Mouse (Mus musculus) heart, embryonic 16.5 days (tissue): ENCODE measurements around the gene Gm17535. TPM values are rescaled to one million over a fixed set of nuclear protein-coding genes. Genes with fewer than 3 reads are reported as not detected.
"Not testable (repeated sequence)": the region's sequence is repeated elsewhere in the genome, so short reads cannot be mapped to it uniquely, and the experiment has no call there.

Experiments
- ATAC-seq: fragments of 200-750 bp; cut with Nextera tagmentation; replicated peaks from 2 replicates; pipeline ENCODE4 v1.8.0; 2017; ENCODE audit warnings: moderate number of reproducible peaks; ENCODE audit not compliant: insufficient read depth, low FRiP score; ENCODE audit errors: extremely low read depth
- H3K27ac ChIP-seq: fragments of 300-500 bp; sonication (generic); 2 replicates; pipeline ENCODE4 v1.5.1; 2014; ENCODE audit warnings: mild to moderate bottlenecking, low read length, control low read depth, moderate library complexity
- H3K27me3 ChIP-seq: fragments of 300-500 bp; sonication (generic); 2 replicates; pipeline ENCODE4 v1.6.1; 2014; ENCODE audit warnings: low read length, mixed read lengths; ENCODE audit not compliant: control insufficient read depth, insufficient read depth
- H3K36me3 ChIP-seq: fragments of 300-500 bp; sonication (generic); 2 replicates; pipeline ENCODE4 v1.6.1; 2014; ENCODE audit not compliant: control insufficient read depth, insufficient read depth
- H3K4me1 ChIP-seq: fragments of 300-500 bp; sonication (generic); 2 replicates; pipeline ENCODE4 v1.6.1; 2014; ENCODE audit warnings: low read length, mixed read lengths; ENCODE audit not compliant: control insufficient read depth, insufficient read depth
- H3K4me2 ChIP-seq: fragments of 300-500 bp; sonication (generic); 2 replicates; pipeline ENCODE4 v1.6.1; 2014; ENCODE audit warnings: low read depth, mild to moderate bottlenecking, control low read depth, low read length
- H3K4me3 ChIP-seq: fragments of 300-500 bp; sonication (generic); 2 replicates; pipeline ENCODE4 v1.5.1; 2014; ENCODE audit warnings: mild to moderate bottlenecking, control low read depth, low read length
- H3K9ac ChIP-seq: fragments of 300-500 bp; sonication (generic); 2 replicates; pipeline ENCODE4 v1.6.1; 2014; ENCODE audit warnings: low read length, control low read depth
- H3K9me3 ChIP-seq: fragments of 300-500 bp; sonication (generic); replicated peaks from 2 replicates; pipeline ENCODE4 v1.6.1; 2016; ENCODE audit warnings: low read length; ENCODE audit not compliant: control insufficient read depth
- WGBS: fragments of 180-500 bp; shearing (Covaris S2); extraction: QIAGEN DNeasy Blood & Tissue Kit; methylation state at CpG from one replicate; pipeline ENCODE4 v1.1.7; 2014; 5-methylcytosine and 5-hydroxymethylcytosine counted together
- polyA plus RNA-seq: library from polyadenylated mRNA; unstranded; fragments of >200 nt; fragmentation: Nextera tagmentation; extraction: Ambion mirVana; gene quantifications from 2 replicates; pipeline ENCODE4 v1.2.1, GENCODE M21; 2015

The Gm17535 gene
- polyA plus RNA-seq = not detected in 2 replicates

DNA sequence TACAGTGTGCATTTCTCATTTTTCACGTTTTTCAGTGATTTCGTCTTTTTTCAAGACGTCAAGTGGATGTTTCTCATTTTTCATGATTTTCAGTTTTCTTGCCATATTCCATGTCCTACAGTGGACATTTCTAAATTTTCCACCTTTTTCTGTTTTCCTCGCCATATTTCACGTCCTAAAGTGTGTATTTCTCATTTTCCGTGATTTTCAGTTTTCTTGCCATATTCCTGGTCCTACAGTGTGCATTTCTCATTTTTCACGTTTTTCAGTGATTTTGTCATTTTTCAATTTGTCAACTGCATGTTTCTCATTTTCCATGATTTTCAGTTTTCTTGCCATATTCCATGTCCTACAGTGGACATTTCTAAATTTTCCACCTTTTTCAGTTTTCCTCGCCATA is at the start of gene Gm17535:
Gene Gm17535, plus strand, starts transcription at position 301 of the 400 bp plus-strand sequence.
- not testable (repeated sequence) for H3K36me3 ChIP-seq, ATAC-seq
- WGBS = no CpG with 5 or more reads among the region's 8 CpGs

DNA sequence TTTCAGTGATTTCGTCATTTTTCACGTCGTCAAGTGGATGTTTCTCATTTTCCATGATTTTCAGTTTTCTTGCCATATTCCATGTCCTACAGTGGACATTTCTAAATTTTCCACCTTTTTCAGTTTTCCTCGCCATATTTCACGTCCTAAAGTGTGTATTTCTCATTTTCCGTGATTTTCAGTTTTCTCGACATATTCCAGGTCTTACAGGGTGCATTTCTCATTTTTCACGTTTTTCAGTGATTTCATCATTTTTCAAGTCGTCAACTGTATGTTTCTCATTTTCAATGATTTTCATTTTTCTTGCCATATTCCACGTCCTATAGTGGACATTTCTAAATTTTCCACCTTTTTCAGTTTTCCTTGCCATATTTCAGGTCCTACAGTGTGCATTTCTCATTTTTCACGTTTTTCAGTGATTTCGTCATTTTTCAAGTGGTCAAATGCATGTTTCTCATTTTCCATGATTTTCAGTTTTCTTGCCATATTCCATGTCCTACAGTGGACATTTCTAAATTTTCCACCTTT is 33.9 kb upstream of the Gm17535 start, which contains the start of gene Gm10722:
Gene Gm10722, plus strand, starts transcription at position 478 of the 528 bp plus-strand sequence.
- not testable (repeated sequence) for H3K27ac ChIP-seq, H3K36me3 ChIP-seq, ATAC-seq, H3K4me3 ChIP-seq, H3K9me3 ChIP-seq, H3K27me3 ChIP-seq, H3K4me2 ChIP-seq, H3K4me1 ChIP-seq, H3K9ac ChIP-seq
- WGBS = 62% methylated on average over 12 of the region's 12 CpGs

More for the DNA sequence above, at the start of gene Gm17535:
- not testable (repeated sequence) for H3K9me3 ChIP-seq, H3K4me2 ChIP-seq, H3K27me3 ChIP-seq, H3K4me1 ChIP-seq, H3K9ac ChIP-seq, H3K4me3 ChIP-seq, H3K27ac ChIP-seq

DNA sequence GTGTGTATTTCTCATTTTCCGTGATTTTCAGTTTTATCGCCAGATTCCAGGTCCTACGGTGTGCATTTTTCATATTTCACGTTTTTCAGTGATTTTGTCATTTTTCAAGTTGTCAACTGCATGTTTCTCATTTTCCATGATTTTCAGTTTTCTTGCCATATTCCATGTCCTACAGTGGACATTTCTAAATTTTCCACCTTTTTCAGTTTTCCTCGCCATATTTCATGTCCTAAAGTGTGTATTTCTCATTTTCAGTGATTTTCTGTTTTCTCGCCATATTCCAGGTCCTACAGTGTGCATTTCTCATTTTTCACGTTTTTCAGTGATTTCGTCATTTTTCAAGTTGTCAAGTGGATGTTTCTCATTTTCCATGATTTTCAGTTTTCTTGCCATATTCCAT is 33.4 kb upstream of the Gm17535 start:
- not testable (repeated sequence) for H3K9me3 ChIP-seq, H3K4me3 ChIP-seq, H3K4me1 ChIP-seq, H3K9ac ChIP-seq, H3K36me3 ChIP-seq, H3K27ac ChIP-seq, H3K4me2 ChIP-seq, H3K27me3 ChIP-seq, ATAC-seq
- WGBS = 61% methylated on average over 8 of the region's 8 CpGs

DNA sequence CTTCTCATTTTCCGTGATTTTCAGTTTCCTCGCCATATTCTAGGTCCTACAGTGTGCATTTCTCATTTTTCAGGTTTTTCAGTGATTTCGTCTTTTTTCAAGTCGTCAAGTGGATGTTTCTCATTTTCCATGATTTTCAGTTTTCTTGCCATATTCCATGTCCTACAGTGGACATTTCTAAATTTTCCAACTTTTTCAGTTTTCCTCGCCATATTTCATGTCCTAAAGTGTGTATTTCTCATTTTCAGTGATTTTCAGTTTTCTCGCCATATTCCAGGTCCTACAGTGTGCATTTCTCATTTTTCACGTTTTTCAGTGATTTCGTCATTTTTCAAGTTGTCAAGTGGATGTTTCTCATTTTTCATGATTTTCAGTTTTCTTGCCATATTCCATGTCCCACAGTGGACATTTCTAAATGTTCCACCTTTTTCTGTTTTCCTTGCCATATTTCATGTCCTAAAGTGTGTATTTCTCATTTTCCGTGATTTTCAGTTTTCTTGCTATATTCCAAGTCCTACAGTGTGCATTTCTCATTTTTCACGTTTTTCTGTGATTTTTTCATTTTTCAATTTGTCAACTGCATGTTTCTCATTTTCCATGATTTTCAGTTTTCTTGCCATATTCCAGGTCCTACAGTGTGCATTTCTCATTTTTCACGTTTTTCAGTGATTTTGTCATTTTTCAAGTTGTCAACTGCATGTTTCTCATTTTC is 32.3 kb upstream of the Gm17535 start:
- H3K4me3 ChIP-seq, H3K4me2 ChIP-seq, H3K27ac ChIP-seq, H3K27me3 ChIP-seq, H3K9ac ChIP-seq, H3K36me3 ChIP-seq, H3K4me1 ChIP-seq, H3K9me3 ChIP-seq: not testable (repeated sequence)
- ATAC-seq = peak; percentile 78
- 55% methylated on average over 8 of the region's 11 CpGs for WGBS

DNA sequence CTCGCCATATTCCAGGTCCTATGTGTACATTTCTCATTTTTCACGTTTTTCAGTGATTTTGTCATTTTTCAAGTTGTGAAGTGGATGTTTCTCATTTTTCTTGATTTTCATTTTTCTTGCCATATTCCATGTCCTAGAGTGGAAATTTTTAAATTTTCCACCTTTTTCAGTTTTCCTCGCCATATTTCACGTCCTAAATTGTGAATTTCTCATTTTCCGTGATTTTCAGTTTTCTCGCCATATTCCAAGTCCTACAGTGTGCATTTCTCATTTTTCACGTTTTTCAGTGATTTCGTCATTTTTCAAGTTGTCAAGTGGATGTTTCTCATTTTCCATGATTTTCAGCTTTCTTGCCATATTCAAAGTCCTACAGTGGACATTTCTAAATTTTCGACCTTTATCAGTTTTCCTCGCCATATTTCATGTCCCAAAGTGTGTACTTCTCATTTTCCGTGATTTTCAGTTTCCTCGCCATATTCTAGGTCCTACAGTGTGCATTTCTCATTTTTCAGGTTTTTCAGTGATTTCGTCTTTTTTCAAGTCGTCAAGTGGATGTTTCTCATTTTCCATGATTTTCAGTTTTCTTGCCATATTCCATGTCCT is 31.5 kb upstream of the Gm17535 start, which contains the start of gene Gm11168:
Gene Gm11168, plus strand, starts transcription at position 553 of the 603 bp plus-strand sequence.
- not testable (repeated sequence) for H3K27me3 ChIP-seq, H3K9me3 ChIP-seq, H3K27ac ChIP-seq, H3K9ac ChIP-seq, H3K36me3 ChIP-seq, H3K4me3 ChIP-seq, H3K4me1 ChIP-seq, ATAC-seq, H3K4me2 ChIP-seq
- 59% methylated on average over 6 of the region's 14 CpGs for WGBS

DNA sequence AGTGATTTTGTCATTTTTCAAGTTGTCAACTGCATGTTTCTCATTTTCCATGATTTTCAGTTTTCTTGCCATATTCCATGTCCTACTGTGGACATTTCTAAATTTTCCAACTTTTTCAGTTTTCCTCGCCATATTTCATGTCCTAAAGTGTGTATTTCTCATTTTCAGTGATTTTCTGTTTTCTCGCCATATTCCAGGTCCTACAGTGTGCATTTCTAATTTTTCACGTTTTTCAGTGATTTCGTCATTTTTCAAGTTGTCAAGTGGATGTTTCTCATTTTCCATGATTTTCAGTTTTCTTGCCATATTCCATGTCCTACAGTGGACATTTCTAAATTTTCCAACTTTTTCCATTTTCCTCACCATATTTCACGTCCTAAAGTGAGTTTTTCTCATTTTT is 28.2 kb upstream of the Gm17535 start:
- not testable (repeated sequence) for H3K4me2 ChIP-seq, H3K4me3 ChIP-seq, H3K9me3 ChIP-seq, ATAC-seq, H3K36me3 ChIP-seq, H3K4me1 ChIP-seq, H3K9ac ChIP-seq, H3K27ac ChIP-seq, H3K27me3 ChIP-seq
- 79% methylated on average over 1 of the region's 5 CpGs for WGBS

DNA sequence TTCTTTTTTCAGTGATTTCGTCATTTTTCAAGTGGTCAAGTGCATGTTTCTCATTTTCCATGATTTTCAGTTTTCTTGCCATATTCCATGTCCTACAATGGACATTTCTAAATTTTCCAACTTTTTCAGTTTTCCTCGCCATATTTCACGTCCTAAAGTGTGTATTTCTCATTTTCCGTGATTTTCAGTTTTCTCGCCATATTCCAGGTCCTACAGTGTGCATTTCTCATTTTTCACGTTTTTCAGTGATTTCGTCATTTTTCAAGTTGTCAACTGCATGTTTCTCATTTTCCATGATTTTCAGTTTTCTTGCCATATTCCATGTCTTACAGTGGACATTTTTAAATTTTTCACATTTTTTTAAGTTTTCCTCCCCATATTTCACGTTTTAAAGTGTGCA is 27.8 kb upstream of the Gm17535 start:
- not testable (repeated sequence) for H3K9ac ChIP-seq, H3K4me3 ChIP-seq, H3K4me2 ChIP-seq, H3K4me1 ChIP-seq, H3K27ac ChIP-seq, H3K27me3 ChIP-seq, H3K36me3 ChIP-seq, H3K9me3 ChIP-seq
- ATAC-seq = peak; percentile 53
- WGBS = 72% methylated on average over 8 of the region's 8 CpGs

DNA sequence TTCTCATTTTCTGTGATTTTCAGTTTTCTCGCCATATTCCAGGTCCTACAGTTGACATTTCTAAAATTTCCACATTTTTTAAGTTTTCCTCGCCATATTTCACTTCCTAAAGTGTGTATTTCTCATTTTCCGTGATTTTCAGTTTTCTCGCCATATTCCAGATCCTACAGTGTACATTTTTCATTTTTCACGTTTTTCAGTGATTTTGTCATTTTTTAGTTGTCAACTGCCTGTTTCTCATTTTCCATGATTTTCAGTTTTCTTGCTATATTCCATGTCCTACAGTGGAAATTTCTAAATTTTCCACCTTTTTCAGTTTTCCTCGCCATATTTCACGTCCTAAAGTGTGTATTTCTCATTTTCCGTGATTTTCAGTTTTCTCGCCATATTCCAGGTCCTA is 27.1 kb upstream of the Gm17535 start:
- WGBS = 71% methylated on average over 6 of the region's 9 CpGs
- not testable (repeated sequence) for H3K36me3 ChIP-seq, H3K9ac ChIP-seq, ATAC-seq, H3K4me3 ChIP-seq, H3K9me3 ChIP-seq, H3K27ac ChIP-seq, H3K4me1 ChIP-seq, H3K27me3 ChIP-seq, H3K4me2 ChIP-seq

DNA sequence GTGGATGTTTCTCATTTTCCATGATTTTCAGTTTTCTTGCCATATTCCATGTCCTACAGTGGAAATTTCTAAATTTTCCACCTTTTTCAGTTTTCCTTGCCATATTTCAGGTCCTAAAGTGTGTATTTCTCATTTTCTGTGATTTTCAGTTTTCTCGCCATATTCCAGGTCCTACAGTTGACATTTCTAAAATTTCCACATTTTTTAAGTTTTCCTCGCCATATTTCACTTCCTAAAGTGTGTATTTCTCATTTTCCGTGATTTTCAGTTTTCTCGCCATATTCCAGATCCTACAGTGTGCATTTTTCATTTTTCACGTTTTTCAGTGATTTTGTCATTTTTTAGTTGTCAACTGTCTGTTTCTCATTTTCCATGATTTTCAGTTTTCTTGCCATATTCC is 25.1 kb upstream of the Gm17535 start:
- no CpG with 5 or more reads among the region's 5 CpGs for WGBS
- not testable (repeated sequence) for H3K4me3 ChIP-seq, H3K36me3 ChIP-seq, H3K9me3 ChIP-seq, H3K9ac ChIP-seq, H3K4me2 ChIP-seq, H3K27ac ChIP-seq, H3K27me3 ChIP-seq, H3K4me1 ChIP-seq
- ATAC-seq = peak; percentile 38; the same call in 1 of the 2 replicates
